Mouse (Mus musculus) cortical plate, adult 2 months (tissue): ENCODE data around the gene Prok1.

Source experiments
- CTCF ChIP-seq: fragments of 200-500 bp; IDR thresholded peaks from 2 replicates; pipeline ENCODE4 v1.5.1; 2011; ENCODE audit warnings: mild to moderate bottlenecking, control low read depth, low read length; ENCODE audit not compliant: insufficient read depth; ENCODE audit errors: extremely low read depth
- POLR2A ChIP-seq: fragments of 200-500 bp; IDR thresholded peaks from 2 replicates; pipeline ENCODE4 v1.6.1; 2011; ENCODE audit warnings: mild to moderate bottlenecking, low read length, control low read depth; ENCODE audit not compliant: insufficient read depth; ENCODE audit errors: extremely low read depth

- no peak for TF ChIP-seq POLR2A
- TF ChIP-seq CTCF, result no peak
These were observed 17.9 kb downstream of the Prok1 start, which contains the start of gene Cym for GRCm38 (mm10) chr3:107221608-107222007.
